Mouse (Mus musculus) layer of hippocampus, adult 2 months (tissue): ENCODE measurements around the gene 3110018I06Rik. TPM values are rescaled to one million over a fixed set of nuclear protein-coding genes. Genes with fewer than 3 reads are reported as not detected.
A peak's percentile ranks its signal among the peaks of the same experiment; 100 is the strongest.

Experiments used
- DNase-seq, 2 experiments: peaks; one replicate each; pipeline ENCODE4 v3.0.0; 2022; ENCODE audit warnings: low spot score in 2 of 2
- H3K27ac ChIP-seq: fragments of 200-600 bp; 2 replicates; pipeline ENCODE4 v1.8.1; 2022
- H3K4me3 ChIP-seq: fragments of 200-600 bp; 2 replicates; pipeline ENCODE4 v1.8.1; 2022; ENCODE audit warnings: mild to moderate bottlenecking
- CTCF ChIP-seq: fragments of 200-600 bp; conservative IDR thresholded peaks from 2 replicates; pipeline ENCODE4 v1.8.1; 2022; ENCODE audit warnings: antibody characterized with exemption, mild to moderate bottlenecking, moderate library complexity
- long read RNA-seq, 2 experiments: library from polyadenylated mRNA; stranded (forward); transcript quantifications; one replicate each; pipeline ENCODE4 v2.0.0; 2021; ENCODE audit warnings: borderline mapping rate in 2 of 2
- total RNA-seq, 2 experiments: library from RNA; stranded (reverse); gene quantifications; 2 replicates each; pipeline ENCODE4 v1.2.3; 2021

The 3110018I06Rik gene
- total RNA-seq, result not detected
- long read RNA-seq, experiment 1, result 0 reads
- long read RNA-seq, experiment 2, result 0 reads

- no peak within 1 kb of the TSS for H3K27ac ChIP-seq
- no peak within 1 kb of the TSS for H3K4me3 ChIP-seq
- DNase-seq, result no peak
- TF ChIP-seq CTCF, result no peak
Observed at GRCm38 (mm10) chr12:107488371-107488770, at the start of gene 3110018I06Rik. Gene 3110018I06Rik (plus strand): TSS chr12:107488632.

DNA sequence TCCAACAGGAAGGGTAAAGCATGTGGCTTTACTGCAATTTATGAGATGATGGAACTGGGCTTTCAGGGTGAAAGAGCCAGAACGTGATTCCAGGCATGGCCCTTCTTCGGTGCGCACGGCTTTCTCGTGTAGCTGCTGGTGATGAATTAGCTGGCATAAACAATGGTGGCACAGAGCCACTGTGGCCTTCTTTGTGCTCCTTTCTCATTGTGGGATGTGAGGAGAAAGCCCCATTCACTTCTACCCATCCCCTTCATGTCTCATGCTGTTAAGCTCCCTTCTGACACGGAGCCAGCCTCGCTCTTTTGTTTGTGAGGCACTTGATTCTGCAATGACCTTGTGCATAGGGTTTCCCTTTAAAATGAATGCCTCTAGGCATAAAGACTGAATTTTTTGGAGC, 43.8 kb upstream of the 3110018I06Rik start:
- H3K4me3 ChIP-seq, result no peak overlapping the region
- no peak for TF ChIP-seq CTCF
- DNase-seq, result no peak
- no peak overlapping the region for H3K27ac ChIP-seq

DNA sequence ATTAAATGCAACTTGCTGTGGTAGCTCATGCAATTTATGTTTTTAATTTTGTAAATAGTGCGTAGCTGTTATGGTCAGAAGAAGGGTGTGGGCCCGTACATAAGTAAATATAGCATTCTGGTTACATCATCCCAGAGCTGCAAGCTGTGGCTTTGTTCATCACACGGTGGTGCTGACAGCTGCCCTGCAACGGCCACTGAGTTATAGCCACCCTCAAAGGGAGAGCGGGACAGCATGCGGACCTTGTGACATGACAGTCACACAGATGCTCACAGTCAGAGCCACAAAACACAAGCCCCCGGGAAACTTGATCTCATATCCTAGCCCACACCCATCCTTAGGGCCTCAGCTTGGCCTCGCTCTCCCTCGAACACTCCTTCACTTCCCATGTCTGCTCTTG, 30.6 kb upstream of the 3110018I06Rik start:
- Histone ChIP-seq H3K4me3 (no peak overlapping the region), H3K27ac (no peak overlapping the region)
- TF ChIP-seq CTCF, result no peak
- no peak for DNase-seq

GRCm38 (mm10) chr12:107464731-107465130, 23.7 kb upstream of the 3110018I06Rik start:
- no peak for TF ChIP-seq CTCF
- DNase-seq, result no peak
- no peak overlapping the region for H3K27ac ChIP-seq
- H3K4me3 ChIP-seq, result no peak overlapping the region

GRCm38 (mm10) chr12:107476441-107477291, 11.8 kb upstream of the 3110018I06Rik start:
- H3K27ac ChIP-seq, result no peak overlapping the region
- no peak for DNase-seq
- TF ChIP-seq CTCF, result no peak
- H3K4me3 ChIP-seq, result no peak overlapping the region

- H3K27ac ChIP-seq, result no peak overlapping the region
- no peak for TF ChIP-seq CTCF
- DNase-seq, result no peak
- no peak overlapping the region for H3K4me3 ChIP-seq
Observed at GRCm38 (mm10) chr12:107479350-107479749, 9.1 kb upstream of the 3110018I06Rik start.

- no peak for DNase-seq
- no peak for TF ChIP-seq CTCF
- no peak overlapping the region for H3K4me3 ChIP-seq
- no peak overlapping the region for H3K27ac ChIP-seq
Observed at GRCm38 (mm10) chr12:107483031-107483430, 5.4 kb upstream of the 3110018I06Rik start.

GRCm38 (mm10) chr12:107491344-107491743, 2.9 kb downstream of the 3110018I06Rik start:
- DNase-seq, result no peak
- no peak for TF ChIP-seq CTCF
- no peak overlapping the region for H3K27ac ChIP-seq
- no peak overlapping the region for H3K4me3 ChIP-seq

GRCm38 (mm10) chr12:107496924-107497323, 8.5 kb downstream of the 3110018I06Rik start:
- DNase-seq, result no peak
- Histone ChIP-seq H3K4me3 (no peak overlapping the region), H3K27ac (no peak overlapping the region)
- TF ChIP-seq CTCF, result no peak

- DNase-seq, result no peak
- no peak for TF ChIP-seq CTCF
- H3K4me3 ChIP-seq, result no peak overlapping the region
- H3K27ac ChIP-seq, result no peak overlapping the region
Observed at GRCm38 (mm10) chr12:107509661-107510237, 21.3 kb downstream of the 3110018I06Rik start.

DNA sequence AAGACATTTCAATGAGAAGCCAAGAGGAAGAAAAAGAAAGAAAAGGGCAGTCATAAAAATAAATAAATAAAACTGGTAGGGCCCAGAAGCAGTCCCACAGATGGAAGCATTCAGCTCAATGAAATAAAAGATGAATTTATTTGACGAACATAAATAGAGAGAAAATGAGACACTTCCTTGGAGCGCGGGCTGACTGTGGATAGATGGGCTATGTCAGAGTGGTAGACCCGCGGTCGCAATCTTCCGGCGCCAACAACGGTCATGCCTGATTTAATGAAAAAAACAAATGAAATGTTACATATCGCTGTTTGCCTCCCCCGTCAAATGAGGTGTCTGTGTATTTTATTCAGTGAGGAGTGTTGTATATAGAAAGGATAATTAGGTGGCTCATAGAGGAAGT, 22.7 kb downstream of the 3110018I06Rik start:
- no peak for DNase-seq
- no peak overlapping the region for H3K27ac ChIP-seq
- no peak overlapping the region for H3K4me3 ChIP-seq
- TF ChIP-seq CTCF, result no peak

DNA sequence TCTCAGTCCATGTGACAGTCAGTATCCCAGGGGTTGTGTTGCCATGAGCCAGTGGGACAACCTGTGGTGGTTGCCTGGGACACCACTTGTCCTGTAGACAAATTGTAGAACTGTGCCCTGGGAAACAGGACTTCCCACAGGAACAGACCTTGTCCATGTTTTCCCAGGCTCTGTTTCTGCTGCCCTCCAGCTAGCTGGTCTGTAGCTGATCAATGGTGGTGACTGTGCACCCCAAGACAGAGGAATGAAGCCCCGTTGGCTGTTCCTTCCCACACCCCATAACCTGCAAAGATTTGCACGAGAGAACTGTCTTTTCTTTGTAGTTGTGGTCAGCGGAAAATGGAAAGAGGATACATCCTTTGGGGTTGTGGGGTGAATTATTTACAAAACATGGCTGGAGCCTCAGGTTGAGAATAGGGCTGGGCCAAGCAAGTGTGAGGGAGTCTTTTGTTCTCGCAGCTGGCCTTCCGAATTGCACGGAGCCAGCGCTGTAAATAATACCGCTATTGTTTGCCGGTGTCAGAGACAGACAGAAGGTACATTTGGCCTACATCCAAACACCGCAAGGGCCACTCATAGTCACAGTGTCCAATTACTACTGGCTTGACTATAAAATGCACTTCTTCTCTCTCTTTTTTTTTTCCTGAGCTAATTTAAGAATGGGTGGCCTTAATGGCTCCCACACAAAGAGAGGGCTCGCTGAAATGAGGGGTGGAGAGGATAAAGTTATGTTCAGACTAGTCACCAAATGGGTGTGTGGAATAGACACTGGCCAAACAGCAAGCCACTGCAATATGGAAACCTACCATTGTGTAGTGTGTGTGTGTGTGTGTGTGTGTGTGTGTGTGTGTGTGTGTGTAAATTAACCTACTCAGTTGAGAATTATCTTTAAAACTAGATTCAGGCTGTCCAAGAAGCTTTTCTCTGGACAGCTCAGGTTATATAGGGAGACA, 28.1 kb downstream of the 3110018I06Rik start:
- peak in 1 of 2 experiments; percentile 1 for DNase-seq
- H3K27ac ChIP-seq, result no peak overlapping the region
- TF ChIP-seq CTCF, result no peak

DNA sequence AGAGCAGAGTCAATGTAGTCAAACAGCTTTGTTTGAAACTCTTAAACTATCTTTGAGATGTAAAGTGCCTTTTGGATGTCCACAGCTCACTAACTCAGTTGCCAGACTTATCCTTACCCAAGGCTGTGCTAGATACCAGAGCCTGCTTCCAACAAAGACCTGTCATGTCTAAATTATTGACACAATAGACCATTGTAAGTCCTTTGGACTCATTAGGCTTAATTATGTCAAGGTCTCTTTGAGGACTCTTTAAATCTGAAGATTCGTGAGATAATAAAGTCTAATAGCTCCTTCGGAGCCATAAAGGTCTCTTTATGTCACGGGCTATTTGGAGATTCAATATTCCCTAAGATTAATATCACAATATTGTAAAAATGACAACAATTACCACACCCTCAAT, 32.5 kb downstream of the 3110018I06Rik start:
- H3K27ac ChIP-seq, result no peak overlapping the region
- TF ChIP-seq CTCF, result no peak
- DNase-seq, result no peak
- no peak overlapping the region for H3K4me3 ChIP-seq

More for the DNA sequence above, 28.1 kb downstream of the 3110018I06Rik start:
- no peak overlapping the region for H3K4me3 ChIP-seq
